Mouse (Mus musculus) spleen, adult 12 weeks (tissue): Measurements from ENCODE around the gene Pcnx2.

Source experiments
- DNase-seq: peaks from one replicate; pipeline ENCODE4 v3.0.0; 2022; ENCODE audit warnings: low spot score

Gene Pcnx2

GRCm38 (mm10) chr8:125756391-125757105 is 141.6 kb downstream of the Pcnx2 start:
- no peak for DNase-seq

DNA sequence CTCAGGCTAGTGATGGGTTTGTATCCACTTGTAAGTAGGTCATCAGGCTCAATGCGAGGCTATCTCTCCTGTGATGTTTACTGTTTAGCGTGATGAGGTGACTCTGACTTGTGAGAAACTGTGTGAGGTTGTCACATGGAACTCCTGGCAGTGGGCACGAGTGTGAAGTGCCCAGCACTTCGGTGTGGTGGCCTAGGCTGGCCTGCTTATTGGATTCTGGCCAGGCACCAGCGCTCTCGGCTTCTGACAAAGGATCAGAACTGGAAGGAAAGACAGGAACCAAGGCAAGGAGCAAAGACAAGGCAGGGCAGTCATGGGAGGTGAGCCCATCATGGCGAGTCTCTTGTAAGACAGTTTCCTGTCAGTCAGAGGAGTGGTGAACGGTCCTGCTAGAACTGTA is 142.2 kb downstream of the Pcnx2 start:
- no peak for DNase-seq

GRCm38 (mm10) chr8:125750846-125751245 is 147.3 kb downstream of the Pcnx2 start:
- DNase-seq = no peak

- DNase-seq = no peak
Observed at GRCm38 (mm10) chr8:125747390-125747789, 150.7 kb downstream of the Pcnx2 start.

- no peak for DNase-seq
Observed at GRCm38 (mm10) chr8:125744914-125745576, 153.1 kb downstream of the Pcnx2 start.

- DNase-seq = no peak
Observed at GRCm38 (mm10) chr8:125742406-125742805, 155.7 kb downstream of the Pcnx2 start.

DNA sequence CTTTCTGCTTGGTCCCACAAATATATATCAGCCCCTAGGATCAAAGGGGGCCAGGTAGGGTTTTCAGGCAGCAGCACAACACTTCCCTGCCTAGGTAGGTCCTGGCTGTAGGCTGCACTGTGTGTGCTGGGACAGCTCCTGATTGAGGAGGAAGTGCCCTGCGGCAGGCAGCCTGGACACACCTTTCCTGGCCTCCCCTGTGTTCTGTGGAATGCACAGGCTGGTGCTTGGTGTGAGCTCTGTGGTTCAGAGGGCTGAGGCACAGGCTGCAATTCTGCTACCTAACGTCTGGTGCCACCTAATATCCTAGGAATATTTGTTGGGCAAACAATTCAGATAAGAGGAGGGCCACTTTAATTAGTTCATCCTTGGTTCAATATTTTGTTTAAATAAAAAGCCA is 156.3 kb downstream of the Pcnx2 start:
- DNase-seq = no peak

- DNase-seq = no peak
Observed at GRCm38 (mm10) chr8:125741377-125741776, 156.7 kb downstream of the Pcnx2 start.

DNA sequence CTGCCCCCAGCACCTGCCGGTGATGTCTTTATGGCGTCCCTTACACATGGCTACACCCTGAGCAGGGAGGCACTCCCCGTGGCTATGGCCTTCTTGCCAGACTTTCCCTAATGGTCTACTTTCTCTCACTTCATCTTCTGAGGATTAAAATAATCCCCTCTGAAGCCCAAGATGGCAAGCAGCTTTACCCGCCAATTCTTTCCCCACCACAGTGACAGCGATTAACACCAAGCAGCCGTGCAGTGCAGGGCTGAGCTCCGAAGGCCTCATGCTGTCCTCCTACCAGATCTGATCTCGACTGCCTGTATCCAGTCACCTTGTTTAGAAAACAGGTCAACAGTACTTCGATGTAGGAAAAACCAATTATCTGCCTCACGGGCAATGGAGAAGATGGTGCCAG is 157.5 kb downstream of the Pcnx2 start:
- DNase-seq = no peak

- DNase-seq = no peak
Observed at GRCm38 (mm10) chr8:125738956-125739355, 159.2 kb downstream of the Pcnx2 start.

DNA sequence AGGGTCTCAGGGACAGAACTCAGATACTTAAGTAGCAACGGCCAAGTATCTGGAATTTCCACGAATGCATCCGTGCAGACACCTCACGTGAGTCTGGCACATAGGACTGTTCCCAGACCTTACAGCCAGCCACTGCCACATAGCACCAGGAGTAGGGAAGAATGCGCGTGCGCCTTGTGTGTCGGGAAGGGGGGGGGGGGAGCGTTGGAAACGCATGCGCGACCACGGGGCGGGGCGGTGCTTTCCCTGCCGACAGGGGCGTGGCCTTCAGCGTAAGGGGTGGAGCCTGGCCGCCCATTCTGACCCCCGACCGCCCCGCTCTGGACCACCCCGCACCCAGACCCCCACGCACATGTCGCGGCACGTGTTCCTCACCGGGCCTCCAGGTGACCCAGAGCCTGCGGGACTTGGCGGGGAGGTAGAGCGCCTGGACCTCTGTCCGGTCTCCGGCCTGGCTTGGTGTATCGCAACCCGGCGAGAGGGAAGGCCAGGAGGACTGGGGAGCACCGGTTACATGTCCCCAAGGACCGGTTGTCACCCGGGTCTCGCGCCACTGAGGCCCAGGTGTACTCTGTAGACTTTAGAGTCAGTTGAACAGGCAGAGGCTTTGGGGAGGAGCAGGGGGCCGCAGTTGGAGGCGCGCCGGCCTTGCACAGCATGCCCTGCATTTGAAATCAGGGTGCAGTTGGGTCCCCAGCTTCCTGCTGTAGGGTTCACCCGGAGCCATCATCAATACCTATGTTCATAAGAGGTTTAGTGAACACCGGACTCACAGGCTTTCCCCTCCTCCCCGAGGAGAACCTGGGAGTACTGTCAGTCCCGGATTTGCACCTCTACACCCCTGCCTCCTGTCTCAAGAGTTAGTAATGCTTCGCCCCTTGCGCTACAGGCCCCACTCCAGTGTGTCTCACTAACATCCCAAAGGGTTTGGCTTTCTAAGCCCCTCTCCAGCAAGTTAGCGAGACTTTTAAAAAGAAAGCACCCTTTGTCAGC is 163.9 kb downstream of the Pcnx2 start:
- DNase-seq = peak; percentile 53

GRCm38 (mm10) chr8:125729746-125730145 is 168.4 kb downstream of the Pcnx2 start, which contains the start of gene Ntpcr:
Gene Ntpcr (plus strand): TSS chr8:125729963.
- DNase-seq = no peak

DNA sequence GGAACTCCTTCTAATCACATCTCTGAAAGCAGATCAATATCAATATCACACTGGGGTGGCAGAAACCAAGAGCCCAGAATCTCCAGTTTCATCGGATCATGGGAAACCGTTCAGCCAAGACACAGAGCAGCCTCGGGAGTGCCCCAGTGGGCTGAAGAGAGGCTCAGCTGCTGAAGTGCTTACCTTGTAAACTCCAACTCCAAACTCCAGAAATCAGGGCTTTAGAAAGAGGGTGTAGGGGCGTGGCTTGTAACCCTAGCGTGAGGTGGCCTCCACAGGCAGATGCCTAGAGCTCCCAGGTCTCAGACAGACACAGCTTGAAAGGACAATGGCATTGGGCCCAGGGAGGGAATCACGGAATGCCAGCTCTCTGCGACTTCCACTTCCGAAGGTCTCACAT is 170.3 kb downstream of the Pcnx2 start:
- no peak for DNase-seq

GRCm38 (mm10) chr8:125726986-125727385 is 171.1 kb downstream of the Pcnx2 start:
- no peak for DNase-seq

DNA sequence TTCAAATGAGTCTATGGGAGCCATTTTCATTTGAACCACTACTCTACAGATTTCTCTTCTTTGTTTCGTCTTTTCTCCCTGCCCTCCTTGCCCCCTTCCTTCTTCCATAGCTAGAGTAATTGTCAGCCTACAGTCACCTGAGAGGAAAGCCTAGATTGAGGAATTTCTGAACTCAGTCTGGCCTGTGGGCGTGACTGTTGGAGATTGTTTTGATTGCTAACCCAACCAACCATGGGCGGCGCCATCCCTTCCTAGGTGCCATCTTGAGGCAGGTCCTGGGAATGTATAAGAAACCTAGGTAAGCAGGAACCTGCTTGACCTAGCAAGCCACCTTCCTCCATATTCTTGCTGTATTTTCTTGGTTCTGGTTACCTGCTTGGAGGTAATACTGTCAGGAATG is 172.0 kb downstream of the Pcnx2 start:
- DNase-seq = no peak

- no peak for DNase-seq
Observed at GRCm38 (mm10) chr8:125725037-125725820, 172.9 kb downstream of the Pcnx2 start.

DNA sequence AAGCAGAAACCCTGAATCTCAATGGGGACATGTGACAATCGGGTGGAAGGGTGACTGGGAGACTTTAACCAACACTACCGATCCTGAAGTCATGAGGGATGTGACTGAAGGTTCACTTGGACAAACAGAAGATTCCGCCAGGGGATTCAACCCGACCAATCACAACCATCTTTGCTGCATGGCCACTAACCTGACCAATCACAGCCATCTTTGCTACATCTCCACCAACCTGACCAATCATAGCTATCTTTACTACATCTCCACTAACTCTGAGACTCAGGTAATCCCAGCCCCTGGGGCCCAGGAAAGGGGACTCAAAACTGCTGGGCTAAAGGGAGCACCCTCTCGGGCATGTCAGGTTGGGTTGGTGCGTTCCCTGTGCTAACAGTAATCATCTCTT is 174.7 kb downstream of the Pcnx2 start:
- no peak for DNase-seq

DNA sequence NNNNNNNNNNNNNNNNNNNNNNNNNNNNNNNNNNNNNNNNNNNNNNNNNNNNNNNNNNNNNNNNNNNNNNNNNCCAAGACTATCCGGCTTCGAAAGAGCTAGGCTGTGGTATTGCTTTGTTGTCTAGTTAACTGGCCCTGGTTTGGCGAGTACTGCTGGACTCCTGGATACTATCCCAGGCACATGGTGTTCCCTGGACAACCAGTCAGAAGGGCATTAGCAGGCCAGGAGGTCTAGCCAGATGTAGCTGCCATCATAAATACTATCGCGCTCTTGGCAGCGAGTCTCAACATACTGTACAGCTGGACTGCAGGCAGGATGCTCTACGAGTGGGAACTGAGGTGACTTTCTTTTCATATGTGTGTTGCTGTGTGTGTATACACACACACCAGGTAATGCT is 175.4 kb downstream of the Pcnx2 start:
- no peak for DNase-seq

GRCm38 (mm10) chr8:125718914-125719313 is 179.2 kb downstream of the Pcnx2 start:
- no peak for DNase-seq

DNA sequence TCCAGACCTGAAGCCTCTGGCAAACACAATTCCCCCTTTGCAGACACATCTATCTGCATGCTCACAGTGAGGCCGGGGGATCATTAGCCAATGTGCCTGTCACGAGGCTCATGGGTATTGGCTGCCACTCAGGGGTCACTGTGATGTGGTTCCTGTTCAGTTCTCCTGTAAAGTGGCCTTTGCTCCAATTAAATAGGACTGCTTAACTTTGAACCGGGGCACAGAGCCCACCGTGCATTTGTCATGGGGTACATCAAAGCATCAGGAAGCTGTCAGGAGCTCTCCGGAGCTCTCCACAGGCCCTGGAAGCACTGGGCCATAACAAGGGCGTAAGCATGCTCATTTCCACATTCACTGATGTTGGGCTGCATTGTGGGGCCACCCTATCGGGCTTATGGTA is 181.5 kb downstream of the Pcnx2 start:
- no peak for DNase-seq

DNA sequence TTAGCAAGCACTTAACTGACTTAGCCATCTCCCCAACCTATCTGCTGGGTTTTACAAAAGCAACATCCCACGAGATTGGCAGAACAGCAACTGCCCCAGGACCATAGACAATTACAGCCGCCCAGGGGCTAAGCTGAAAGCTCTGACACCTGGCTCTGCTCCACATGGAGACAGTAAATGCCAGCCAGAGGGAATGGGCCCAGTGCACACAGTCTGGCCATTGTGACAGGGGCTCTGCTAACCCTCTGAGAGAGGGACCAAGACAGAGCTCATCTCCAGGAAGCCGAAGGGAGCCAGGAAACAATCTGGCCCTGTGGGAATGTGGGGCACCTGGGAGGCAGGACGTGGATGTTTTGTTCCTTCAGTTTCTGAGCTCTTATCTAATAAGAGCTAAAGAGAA is 181.9 kb downstream of the Pcnx2 start:
- no peak for DNase-seq

DNA sequence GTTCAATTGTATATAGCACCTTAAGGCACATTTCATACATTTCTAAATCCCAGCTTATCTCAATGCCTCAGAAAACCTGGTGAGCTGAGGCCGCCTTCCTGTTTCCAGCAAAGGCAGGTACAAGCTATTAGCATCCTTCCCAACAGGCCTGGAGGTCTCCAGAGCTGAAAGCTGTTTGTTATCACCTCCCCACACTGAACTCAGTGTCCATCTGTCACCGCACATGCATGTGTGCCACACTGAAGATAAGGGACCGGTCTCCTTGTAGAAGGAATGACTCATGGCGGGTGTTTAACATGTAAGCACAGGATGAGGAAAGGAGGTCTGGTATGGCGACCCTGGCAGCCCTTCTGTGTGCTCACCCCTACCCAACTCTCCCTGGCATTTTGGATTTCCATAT is 186.6 kb downstream of the Pcnx2 start:
- no peak for DNase-seq
